In genomic region chr2:95128721-95129120, GRCm38 (mm10) we compare ENCODE assay signal across 14 mouse cellular contexts.
"Had no signal": no experiment of that assay in that cellular context is flagged by ENCODE, and none has a peak within 500 bp of the region (broad histone marks: within the 10 kb centered on the region; RNA-seq: fewer than 3 reads in every experiment).

No protein-coding gene starts in this region.

- H3K9ac ChIP-seq: limb, embryonic 15.5 days; liver, embryonic 12.5 days; lung, embryonic 14.5 days; neural tube, embryonic 15.5 days had no signal

- H3K9me3 ChIP-seq: limb, embryonic 15.5 days; liver, embryonic 12.5 days; neural tube, embryonic 15.5 days had no signal

- H3K27ac ChIP-seq: layer of hippocampus, adult 2 months; limb, embryonic 15.5 days; liver, embryonic 12.5 days; neural tube, embryonic 15.5 days had no signal

- H3K36me3 ChIP-seq: limb, embryonic 15.5 days; liver, embryonic 12.5 days; neural tube, embryonic 15.5 days had no signal

- ATAC-seq: liver, embryonic 12.5 days had no signal

- DNase-seq: kidney, postnatal 10 days; kidney, postnatal 4 days; lung, embryonic 14.5 days; lung, postnatal 10 days; lung, postnatal 4 days; right cerebral cortex, adult 18-20 months; right cerebral cortex, postnatal 25 days; thymus, postnatal 36 days had no signal

- H3K4me3 ChIP-seq: layer of hippocampus, adult 2 months; limb, embryonic 15.5 days; liver, embryonic 12.5 days; myocyte; neural tube, embryonic 15.5 days had no signal

- H3K4me2 ChIP-seq: limb, embryonic 15.5 days; liver, embryonic 12.5 days; lung, embryonic 14.5 days; midbrain, embryonic 11.5 days; neural tube, embryonic 15.5 days had no signal

- H3K27me3 ChIP-seq: limb, embryonic 15.5 days; liver, embryonic 12.5 days; neural tube, embryonic 15.5 days had no signal

- H3K4me1 ChIP-seq: limb, embryonic 15.5 days; liver, embryonic 12.5 days; neural tube, embryonic 15.5 days had no signal
